Mouse (Mus musculus) frontal cortex, adult (tissue): Measurements from ENCODE around the gene Fam118a.
"Not testable (repeated sequence)": the region's sequence is repeated elsewhere in the genome, so short reads cannot be mapped to it uniquely, and the experiment has no call there.

ENCODE experiments used
- ATAC-seq: cut with Nextera tagmentation; 2 replicates; pipeline ENCODE4 v1.9.2; 2017; ENCODE audit warnings: mild to moderate bottlenecking, moderate library complexity, mixed read lengths; ENCODE audit not compliant: low TSS enrichment

Gene Fam118a

DNA sequence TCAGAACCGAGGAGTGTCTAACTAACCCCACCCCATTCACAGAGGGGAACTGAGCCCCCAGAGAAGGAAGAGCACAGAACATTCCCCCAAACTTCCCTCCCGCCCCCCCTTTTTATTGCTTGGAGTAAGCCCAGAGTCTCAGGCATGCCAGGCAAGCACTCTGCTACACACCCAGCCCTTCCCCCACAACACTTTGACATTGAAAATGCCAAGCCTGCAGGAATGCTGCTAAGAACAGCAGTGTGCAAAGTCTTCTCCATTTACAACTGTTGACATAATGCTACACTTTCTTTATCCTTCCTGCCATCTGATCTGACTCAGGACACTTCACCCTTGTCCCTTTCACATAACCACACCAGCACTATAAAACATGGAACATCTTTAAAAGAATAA lies 16.1 kb upstream of the Fam118a start:
- no peak for ATAC-seq

DNA sequence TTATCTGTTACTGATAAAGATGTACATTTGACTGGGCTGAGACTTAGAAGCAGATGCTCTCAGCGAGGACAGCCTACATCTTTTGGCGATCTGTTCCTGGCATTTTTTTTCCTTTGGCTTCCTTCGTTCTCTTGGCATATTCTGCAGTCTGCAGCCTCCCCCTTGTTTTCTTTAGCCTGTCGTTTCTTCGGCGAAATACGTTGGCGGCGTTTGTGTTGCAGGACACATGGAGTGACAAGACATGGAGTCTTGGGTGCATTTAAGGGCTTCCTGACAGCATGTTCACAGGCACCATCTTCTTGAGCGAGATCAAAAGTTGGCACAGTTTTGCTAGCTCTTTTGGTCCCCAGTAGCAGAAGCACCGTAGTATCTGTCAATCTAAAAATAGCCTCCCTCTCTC lies 13.0 kb upstream of the Fam118a start:
- peak; percentile 95 for ATAC-seq

DNA sequence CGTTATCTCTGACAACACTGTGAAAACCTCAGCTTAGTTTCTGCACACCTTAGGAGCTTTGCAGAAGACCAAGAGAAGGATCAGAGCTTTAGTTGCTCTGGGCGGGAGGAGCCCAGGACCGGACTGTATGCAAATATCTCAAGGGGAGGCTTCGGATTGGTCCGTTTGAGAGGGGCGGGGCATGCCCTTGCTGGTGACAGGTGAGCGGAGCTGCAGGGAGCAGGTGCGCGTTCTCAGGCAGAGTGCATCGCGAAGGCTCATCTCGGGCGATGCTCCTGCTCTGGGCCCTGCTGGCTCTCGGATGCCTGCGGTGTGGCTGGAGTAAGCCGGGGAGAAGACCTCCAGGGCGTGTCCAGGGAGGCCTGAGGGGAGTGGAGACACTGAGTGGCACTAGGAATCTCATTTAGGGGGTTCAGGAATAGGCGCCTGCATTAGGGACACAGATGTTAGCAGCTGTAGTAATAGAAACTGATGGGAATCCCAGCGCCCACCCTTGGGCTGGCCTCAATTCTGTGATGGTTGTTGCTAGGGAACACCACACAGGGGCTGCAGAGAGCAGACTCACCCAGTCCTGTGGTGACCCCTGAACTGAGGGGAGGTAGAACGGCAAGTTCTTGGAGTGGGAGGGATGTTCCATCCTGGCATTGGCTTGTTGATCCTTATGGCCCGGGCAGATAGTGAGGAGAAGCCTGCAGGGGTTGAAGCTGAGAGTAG lies 11.6 kb upstream of the Fam118a start, which contains the start of gene Upk3a:
Gene Upk3a, plus strand, starts transcription at position 191 of the 714 bp plus-strand sequence.
- ATAC-seq: no peak

DNA sequence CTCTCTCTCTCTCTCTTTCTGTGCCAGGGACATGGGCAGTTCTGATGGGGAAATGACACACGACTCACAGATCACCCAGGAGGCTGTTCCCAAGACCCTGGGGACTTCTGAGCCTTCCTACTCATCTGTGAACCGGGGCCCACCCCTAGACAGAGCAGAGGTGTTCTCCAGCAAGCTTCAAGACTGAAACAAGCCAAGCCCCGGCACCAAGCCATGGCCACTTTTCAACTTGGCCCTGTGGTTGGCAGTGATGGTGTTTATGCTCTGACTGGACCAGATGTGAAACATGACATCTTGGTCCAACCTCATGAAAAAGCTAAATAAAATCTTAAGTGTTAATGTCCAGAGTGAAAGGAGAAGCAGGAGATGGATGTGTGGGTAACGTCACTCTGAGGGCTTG lies 6.5 kb upstream of the Fam118a start:
- no peak for ATAC-seq

DNA sequence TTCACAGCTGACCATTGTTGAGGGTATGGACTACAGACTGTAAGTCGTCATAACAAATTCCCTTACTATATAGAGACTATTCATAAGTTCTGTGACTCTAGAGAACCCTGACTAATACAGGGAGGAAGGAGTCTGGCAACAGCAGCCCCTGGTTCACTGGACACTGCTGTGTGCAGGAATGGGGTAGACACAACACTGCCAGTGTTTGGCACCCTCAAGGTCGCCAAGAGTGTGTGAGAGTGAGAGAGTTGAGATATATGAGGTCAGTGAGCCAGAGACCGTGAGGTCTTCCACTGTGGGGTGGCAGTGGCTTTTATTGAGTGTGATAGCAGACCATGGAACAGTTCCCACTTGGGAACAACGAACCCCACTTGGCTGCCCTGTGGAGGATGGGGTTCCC lies 2.6 kb upstream of the Fam118a start:
- no peak for ATAC-seq

DNA sequence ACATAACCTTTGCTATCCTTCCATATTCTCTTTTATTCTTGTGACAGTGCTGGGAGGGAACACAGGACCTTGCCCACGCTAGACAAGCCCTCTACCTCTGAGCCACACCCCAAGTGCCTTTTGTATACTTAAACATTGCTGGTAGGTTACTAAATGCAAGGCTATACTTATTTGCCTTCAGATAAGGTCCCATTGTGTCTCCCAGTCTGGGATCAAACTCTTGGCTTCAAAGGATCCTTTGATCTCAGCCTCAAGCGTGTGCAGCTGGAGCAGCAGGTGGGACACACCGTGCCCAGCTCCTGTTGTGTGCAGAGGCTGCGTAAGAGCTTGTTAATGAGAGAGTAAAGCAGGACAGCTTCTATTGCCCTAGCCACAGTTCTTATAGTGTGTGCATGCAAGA lies 1.0 kb upstream of the Fam118a start:
- ATAC-seq: no peak

DNA sequence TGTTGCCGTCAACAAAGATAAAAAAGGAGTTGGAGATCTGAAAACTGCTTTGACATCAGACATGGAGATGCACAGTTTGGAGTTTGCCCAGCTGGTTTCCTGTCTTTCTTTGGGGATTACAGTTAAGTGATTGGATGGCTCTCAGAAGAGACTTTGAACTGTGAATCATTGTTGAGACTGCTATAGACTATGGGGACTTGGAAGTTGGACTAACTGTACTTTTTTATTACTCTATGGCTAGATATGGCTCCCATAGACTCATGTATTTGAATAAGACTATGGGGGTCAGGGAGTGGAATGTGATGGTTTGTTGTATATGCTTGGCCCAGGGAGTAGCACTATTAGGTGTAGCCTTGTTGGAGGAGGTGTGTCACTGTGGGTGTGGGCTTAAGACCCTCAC lies 1.9 kb downstream of the Fam118a start:
- not testable (repeated sequence) for ATAC-seq

DNA sequence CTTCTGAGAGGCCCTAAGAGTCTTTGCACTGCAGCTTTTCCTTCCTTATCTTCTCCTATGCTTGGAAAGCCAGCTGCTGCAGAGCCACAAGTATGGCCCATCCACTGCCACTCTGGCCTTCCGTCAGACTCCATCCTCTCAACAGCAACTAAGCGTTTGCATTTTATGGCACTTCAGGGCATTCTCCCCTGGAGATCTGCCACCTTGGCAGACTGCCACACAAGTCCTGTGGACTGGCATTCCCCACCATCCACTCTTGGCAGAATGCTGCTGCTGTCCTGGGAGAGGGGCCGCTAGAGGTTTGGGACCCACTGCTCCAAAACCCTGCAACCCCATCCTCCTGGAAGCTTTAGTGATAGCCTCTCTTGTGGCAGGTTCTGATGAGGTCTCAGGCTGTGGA lies 3.1 kb downstream of the Fam118a start:
- no peak for ATAC-seq

DNA sequence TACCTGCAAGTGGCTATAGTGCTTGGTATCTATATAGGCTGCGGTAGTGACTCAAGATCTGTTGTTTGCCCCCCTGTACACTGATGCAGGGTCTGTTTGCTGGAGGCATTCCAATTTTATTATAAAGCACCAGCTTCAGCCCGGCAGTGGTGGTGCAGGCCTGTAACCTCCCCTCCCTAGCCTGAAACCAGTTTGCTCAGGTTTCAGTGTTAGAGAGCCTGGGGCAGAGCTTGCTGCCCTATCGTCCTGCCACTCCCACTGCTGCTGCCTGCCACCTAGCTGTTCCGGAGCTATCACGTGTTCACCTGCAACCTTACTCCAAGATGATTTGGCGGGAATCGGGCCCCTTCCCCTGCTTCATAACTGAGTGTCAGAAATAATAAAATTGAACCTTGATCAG lies 5.2 kb downstream of the Fam118a start:
- not testable (repeated sequence) for ATAC-seq

DNA sequence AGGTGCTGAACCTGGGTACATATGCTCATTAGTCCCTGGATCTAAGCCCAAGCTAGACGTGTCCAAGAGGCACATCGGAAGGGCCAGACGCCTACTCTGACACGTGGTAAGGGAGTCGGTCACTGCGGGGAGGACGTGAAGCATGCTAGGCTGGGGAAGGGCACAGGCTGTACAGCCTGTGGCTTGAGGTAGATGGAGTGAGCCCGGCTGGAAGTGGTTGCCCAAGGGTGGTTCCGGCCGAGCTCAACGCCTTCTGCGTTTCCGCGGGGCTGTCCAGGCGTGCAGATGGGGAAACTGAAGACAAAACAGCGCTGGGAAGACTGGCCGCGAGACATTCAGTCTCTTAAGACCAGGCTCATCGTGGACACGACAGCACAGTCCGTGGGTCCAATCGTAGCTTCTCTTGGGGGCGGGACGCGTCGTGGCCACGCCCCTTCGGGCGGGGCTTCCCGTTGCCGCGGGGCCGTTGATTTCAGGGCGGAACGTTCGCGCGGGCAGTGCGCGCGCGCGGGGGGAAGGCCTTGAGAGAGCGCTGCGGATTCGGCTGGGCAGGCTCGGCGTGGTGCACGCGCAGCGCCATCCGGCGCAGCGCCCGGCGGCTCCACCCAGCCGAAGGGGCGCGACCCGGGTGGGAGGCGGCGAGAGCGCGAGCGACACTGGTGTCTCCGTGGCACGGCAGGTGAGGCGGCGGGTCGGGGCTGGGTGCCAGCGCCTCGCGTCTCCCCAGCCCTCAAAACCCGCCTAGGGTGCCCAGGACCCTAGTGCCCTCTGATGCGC lies 8.0 kb downstream of the Fam118a start:
- ATAC-seq: peak; percentile 92

DNA sequence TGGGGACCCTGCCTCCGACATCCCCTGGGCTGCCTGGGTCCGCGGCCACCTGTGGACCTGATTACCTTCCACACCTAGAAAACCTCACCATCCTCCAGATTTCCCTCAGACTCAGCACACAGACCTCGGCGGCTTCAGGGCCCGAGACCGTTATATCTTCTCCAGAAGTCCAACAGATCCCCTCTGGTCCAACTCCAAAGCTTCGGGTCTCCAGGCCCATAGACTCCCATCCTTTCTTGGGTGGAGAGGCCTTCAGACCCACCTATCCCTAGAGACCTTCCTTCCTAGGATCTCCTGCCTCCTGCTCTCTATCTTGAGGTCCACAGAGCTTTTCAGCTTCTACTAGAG lies 8.6 kb downstream of the Fam118a start:
- ATAC-seq: peak; percentile 3; the same call in 1 of the 2 replicates

DNA sequence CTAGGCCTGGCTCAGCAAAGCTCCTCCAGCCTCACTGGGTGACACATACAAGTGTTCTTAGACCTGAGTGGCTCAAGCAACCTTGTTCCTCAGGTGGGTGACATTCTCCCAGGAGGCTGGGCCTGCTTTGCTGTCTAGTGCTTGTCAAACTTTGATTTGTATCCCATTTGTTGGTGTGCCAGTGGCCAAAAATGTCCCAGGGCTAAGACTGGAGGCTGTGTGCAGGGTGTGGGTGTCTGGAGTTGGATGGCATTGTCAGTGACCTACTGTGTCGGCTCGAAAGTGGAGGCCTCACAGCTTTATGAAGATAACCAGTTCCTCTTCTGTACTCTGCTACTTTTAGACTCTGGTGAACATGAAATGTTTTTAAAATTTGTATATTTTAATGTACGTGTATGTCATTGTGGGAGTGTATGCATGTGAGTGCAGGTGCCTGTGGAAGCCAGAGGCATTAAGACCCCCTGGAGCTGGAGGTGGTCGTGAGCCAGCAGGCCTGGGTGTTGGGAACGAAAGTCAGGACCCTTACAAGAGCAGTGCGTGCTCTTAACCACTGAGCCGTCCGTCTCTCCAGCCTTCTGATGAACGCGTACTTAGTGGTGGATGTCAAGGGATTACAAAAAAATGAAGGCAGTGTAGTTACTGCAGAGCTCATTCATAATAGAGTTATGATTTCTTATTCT lies 12.9 kb downstream of the Fam118a start:
- peak; percentile 24; the same call in 1 of the 2 replicates for ATAC-seq

DNA sequence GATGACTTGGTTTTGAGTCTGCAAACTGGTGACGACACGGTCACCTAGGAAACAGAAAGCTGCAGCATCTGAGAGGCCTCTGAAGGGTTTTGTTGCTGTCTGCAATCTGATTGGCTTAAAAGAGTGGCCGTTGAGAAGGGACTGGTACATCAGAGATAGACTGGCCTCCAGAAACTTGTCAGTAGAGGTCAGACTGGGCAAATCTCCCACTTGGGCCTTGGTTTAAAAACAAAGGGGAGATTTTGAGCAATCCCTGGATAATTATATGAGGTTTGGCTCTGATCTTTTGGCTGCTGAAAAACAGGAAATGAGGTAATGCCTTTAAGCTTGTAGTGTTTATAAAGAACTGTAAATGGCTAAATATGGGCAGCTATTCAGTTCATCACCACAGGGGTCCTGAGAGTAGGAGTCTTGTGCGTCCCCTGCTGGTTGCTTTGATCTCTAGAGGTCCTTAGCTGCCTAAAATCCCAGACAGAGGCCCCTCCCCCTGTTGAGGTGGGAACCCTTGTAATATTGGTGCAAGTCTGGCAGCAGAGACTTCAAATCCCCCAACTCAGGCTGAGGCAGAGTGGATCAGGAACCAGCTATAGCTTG lies 13.7 kb downstream of the Fam118a start:
- peak; percentile 77 for ATAC-seq

DNA sequence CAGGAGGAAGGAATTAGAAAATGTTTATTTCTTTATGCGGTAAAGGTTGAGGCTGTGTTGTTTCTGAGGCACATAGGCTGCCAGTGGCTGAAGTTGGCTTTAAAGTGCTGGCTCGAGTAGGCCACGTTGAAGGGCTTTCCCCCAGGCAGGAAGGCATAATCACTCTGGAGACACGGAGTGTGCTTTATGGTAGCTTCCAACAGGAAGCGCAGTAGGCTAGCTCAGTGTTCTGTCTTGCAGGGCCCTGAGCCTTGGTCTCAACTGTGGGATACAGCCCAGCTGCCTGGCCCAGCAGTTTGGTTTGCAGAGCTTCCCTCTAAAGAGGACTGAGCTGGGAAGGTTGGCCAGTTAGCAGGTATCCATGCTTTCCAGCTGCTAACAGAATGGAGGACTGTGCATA lies 14.4 kb downstream of the Fam118a start:
- no peak for ATAC-seq

DNA sequence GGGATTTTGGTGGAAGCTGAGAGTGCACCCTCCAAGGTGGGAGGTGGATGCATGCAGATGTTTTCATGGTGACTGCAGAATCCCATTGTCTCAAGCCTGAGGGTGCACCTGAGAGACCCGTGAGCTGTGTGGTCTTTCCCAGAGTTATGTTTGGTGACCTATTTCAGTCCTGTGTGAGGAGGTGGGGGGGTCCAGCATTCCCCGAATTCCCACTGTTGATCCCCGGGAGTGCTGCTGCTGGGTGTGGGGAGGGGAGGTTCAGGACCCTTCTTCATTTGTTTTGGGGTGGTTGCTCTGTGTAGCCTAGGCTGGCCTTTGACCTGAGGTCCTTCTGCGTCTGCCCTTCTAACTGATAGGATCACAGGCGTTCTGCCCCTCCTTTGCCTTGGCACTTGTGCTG lies 15.0 kb downstream of the Fam118a start:
- ATAC-seq: no peak

DNA sequence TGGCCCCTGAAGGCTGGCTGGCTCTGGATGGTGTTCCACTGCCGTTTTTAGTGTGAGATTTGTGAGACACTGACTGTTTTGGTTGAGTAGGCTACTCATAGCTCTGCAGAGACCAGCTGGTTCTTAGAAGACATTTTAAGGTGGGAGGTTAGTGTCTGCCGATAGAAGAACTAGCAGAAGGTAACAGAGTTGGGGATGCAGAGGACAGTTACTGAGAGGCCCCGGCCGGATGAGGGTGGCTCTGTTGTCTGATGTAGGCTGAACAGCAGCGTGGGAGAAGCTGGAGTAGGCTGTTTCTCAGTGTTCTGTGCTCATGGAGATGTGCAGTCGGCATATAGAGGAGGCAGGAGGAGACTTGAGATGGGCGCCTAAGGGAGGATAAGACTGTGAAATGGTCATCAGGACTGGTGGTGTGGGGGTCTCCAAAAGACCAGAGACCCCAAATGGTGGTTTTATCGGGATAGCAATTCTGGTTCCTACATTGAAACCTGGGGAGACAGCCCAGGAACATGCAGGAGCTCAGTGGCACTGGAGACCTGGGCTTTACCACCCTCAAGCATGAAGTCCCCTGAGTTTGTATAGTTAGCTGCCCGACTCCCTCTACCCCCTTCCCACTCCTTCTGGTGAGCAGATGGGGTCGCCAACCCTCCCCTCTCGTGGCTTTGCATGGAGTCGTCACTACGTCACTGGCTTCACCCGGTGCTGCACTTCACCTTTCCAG lies 17.6 kb downstream of the Fam118a start:
- peak; percentile 64 for ATAC-seq

DNA sequence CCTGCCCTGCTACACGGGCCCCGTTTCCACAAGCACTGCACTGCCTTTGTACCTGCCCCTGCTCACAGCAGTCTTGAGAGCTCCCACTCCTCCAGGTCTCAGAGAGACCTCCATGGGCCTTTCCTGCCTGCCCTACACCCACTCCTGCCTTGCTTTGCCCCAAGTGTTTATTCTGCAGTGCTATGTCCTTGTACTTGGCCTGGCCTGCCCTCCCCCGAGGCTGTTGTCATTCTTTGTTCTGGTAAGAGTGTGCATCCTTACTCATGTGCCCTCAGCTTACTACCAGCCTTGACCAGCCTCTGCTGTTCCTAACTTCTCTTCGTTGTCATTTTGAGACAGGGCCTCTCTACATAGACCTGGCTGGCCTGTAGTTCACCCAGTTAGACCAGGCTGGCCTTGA lies 19.1 kb downstream of the Fam118a start:
- no peak for ATAC-seq

DNA sequence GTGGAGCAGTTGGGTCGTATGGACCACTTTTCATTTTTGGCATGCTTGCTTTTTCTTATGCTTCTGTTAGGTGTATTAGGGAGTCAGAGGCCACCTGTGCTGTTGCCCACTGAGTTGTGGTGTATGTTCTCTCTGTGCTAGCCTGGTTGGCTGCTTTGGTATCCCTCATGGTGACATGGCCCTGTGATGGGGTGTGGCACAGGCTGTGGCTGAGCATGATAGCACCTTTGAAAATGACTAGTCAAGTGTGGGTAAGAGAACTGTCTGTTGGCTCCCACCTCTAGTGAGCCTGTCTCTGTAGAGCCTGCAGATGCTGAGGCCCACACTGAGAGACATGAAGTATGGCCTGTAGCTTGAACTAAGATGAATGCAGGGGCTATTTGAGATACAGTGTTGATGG lies 21.0 kb downstream of the Fam118a start:
- ATAC-seq: no peak

DNA sequence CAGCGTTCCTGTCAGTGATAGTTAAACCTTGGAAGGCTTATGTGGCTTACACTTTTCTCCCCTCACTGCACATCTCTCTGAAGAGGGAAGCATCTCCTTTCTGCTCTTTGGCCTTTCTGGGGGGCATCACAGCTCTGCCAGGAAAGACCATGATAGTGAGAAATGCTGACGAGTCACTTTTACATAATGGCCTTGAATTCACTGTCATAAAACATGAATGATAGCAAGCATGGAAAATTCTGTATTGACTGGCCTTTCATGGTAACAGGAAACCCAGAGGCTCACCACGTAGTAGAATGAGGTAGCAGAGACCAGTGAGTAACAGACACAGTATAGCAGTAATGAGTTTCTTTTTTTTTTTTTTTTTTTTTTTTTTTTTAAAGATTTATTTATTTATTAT lies 25.4 kb downstream of the Fam118a start:
- no peak for ATAC-seq

DNA sequence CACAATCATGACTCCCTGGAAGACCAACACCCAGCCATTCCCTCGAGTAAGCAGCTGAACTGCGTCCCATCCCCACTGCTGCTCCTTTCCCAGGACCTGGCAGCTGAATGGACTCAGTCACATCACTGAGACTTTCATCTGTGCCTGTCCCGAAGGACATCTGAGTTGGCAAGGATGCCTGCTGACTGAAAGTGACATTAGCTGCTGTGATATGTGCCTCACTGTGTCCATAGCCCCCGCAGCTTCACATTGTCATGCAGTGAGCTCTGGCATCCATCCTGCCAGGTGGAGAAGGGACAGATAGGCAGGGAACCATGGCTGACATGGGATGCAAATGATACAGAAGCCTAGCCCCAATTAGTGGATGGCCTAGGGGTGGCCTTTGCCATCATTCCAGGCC lies 26.4 kb downstream of the Fam118a start:
- ATAC-seq: no peak

DNA sequence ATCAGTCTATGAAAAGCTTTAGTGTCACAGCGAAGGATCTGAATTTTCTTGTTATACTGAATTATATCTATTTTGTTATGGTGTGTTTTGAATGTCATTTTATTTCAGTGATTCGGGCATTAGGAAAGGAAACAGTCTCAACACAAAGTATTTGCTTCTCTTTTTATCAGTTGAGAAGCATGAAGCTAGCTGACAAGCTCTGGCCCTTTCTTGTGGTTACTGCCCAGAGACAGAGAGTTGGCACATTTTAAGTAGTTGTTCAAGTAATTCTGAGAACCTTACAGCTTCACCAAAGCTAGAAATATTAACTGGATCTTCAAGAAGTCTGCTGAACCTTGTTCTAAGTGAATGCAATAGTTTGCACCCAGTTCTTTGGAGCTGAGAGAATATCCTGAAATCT lies 34.7 kb downstream of the Fam118a start:
- ATAC-seq: no peak

DNA sequence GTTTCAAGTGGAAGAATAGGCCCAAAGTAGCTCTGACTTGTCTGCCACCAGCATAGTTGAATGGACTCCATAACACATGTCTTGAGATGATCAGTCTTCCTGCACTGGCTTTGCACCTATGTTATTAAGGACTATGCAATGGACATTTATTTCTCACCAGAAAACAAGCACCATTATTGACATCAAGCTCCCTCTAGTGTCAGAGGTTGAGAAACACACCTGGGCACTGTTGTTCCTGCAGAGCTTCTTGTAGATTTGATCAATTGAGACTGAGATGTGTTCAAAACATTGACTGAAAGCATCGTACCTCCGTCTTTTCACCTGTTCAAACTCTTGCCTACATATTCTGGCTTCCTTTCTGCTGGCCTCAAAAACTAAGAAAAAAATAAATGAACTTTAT lies 41.8 kb downstream of the Fam118a start:
- ATAC-seq: peak; percentile 59; the same call in 1 of the 2 replicates
